Mouse (Mus musculus): ENCODE measurements around the gene Paqr4. TPM values are rescaled to one million over a fixed set of nuclear protein-coding genes. Genes with fewer than 3 reads are reported as not detected.
"Not testable (repeated sequence)": the region's sequence is repeated elsewhere in the genome, so short reads cannot be mapped to it uniquely, and the experiment has no call there.

The Paqr4 gene
- total RNA-seq (2021) = 10 to 100 TPM in 1 of 2 experiments, 1 to 10 TPM in 1; 8.5 to 12.7 TPM
- long read RNA-seq, experiment 1, transcript Paqr4-201 (3 exons, 2,575 nt) = major isoform, 16 of 22 reads
- long read RNA-seq, experiment 1, partial matches to known transcripts = 2 of 22 reads
- long read RNA-seq, experiment 1, other reads (novel, unspliced or antisense) = 4 of 22 reads
- long read RNA-seq, experiment 2, transcript Paqr4-201 (3 exons, 2,575 nt) = major isoform, 11 of 16 reads
- long read RNA-seq, experiment 2, partial matches to known transcripts = 0 of 16 reads
- long read RNA-seq, experiment 2, other reads (novel, unspliced or antisense) = 5 of 16 reads

DNA sequence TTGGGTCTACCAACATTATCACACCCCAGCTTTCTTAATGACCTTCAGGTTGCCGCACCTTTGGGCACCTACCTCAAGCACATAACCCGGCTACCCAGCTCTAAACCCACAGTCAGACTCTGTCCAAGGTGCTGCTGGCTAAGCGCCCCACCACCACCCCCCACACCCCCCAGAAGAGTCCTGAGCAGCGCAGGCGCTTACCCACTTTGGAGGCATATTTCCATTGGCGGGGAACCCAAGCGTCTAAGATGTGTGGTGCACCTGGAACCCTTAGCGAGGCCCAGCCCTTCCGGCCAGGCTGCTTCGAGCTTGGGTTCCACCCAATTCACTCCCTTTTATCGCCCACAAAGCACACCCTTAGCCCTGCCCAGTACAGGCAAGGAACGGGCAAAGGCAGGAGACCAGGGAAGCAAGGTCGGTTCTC is at the start of gene Paqr4:
Gene Paqr4, minus strand, starts transcription at position 270 of the 424 bp plus-strand sequence.
- DNase-seq (ENCODE audit: low spot score in 2 of 2) = no peak

DNA sequence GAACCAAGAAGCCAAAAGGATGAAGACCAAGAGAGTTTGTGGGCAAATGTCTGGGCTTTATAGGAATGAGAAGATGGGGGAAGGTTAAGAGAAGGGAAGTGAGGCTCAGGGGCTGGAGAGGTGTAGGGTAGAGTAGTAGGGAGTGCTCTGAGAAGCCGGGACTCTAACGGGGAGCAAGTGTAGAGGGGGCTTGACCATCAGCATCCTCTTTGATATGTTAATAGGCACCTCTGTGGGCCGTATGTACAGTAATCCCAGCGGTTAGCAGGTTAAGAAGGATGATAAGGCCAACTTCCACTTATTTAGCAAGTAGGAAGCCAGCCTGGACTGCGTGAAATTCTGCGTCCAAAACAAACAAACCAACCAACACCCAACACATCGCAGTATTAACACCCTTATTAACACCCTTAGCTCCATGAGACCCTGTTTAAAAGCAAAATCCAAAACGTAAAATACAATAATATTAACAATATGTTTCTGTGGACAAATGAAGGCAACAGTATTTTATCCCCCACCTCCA is 49.1 kb upstream of the Paqr4 start:
- no peak for DNase-seq (ENCODE audit: low spot score in 2 of 2)

- no peak for DNase-seq (ENCODE audit: low spot score in 2 of 2)
Observed at GRCm38 (mm10) chr17:23788973-23789372, 48.3 kb upstream of the Paqr4 start.

GRCm38 (mm10) chr17:23786510-23786931 is 45.9 kb upstream of the Paqr4 start:
- peak in 1 of 2 experiments; percentile 22 for DNase-seq (ENCODE audit: low spot score in 2 of 2)

DNA sequence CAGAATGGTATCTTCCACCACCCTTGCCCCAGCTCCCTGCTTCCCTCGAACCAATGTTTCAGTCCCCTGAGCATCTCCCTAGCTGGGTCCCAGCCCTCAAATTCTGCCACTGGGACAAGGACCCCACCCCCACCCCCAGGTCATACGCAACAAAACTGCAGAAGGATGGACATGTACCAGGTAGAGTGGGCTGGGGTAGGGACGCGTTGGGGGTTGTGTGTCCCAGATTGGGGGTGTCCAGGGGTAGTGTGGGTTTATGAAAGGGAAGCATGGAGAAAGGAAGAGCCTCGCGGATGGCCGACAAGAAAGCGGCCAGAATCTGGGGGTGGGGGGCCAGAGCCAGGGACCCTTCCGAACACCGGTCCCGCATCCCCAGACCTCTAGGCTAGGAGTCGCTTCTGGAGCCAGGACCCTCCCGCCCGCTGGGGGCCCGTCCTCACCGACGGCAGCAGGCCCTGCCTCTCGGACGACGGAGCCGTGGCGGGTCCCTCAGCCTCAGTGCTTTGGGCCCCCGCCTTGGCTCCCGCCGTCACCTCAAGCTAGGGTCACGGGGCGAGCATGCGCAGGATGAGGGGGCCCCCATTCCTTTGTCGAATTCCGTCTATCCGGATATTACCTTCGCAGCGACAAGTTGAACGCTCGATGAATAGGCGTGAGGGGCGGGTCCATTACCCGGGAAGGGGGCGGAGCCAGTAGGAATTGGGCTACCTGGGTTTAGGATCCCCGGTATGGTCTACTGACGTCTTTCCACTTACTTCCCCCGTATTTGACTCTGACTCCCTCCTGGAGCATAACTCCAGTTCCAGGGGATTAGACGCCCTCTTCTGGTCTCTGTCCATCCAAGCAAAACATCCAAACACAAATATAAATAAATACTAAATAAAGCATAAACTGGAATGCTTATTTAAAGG is 45.1 kb upstream of the Paqr4 start, which contains the start of gene Flywch2:
Gene Flywch2, minus strand, starts transcription at position 521 of the 911 bp plus-strand sequence.
- DNase-seq (ENCODE audit: low spot score in 2 of 2) = peak; percentile 60 to 67

DNA sequence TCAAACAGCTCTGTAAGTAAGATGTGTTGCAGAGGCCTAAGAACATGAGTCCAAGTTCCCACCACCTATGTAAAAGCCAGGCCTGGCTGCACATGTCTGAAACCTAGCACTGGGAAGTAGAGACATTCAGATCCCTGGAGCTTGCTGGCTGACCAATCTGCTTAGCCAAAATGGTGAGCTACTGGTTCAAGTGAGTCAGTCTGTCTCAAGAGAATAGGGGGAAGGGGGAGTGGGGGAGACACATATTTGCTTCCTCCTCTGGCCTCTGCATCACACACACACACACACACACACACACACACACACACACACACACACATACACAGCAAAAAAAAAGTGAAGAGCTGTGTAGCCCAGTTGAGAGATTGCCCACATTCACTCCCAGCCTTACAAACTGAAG is 42.7 kb upstream of the Paqr4 start:
- no peak for DNase-seq (ENCODE audit: low spot score in 2 of 2)

DNA sequence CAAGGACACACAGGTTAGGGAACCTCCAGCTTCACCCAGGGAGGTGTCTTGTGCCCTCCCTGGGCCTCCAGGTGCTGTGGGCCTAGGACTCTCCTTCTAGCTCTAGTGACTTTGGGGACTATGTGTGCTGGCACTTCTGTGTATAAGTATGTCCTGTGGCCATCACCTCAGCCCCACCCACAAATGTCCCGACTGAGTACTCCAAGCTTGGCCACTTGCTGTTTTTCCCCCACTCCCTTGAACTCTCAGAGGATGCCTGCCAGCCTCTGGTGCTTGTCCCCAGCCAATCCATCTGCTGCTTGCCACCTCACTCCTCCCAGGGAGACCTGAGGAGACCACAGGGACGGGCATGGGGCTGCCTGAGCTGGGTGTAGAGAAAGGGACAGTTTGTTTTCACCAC is 37.8 kb upstream of the Paqr4 start:
- DNase-seq (ENCODE audit: low spot score in 2 of 2) = no peak

- DNase-seq (ENCODE audit: low spot score in 2 of 2) = no peak
Observed at GRCm38 (mm10) chr17:23777141-23777540, 36.5 kb upstream of the Paqr4 start.

DNA sequence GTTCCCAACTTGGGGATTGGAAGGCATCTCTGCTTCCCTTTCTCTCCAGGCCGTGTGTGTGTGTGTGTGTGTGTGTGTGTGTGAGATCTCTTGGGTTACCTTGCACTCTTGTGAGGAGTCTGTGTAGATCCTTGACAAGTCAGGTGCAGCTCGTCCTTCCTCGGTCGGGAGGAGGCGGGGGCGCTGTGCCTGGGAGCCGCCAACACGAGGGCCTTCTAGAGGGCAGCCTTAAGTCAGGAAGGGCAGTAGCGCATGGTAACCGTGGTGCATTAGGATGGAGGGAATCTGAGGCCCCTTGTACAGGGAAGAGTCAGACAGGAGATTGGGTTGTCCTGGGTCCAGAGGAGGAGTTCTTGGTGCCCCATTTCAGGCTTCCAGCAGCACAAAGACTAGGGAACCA is 35.5 kb upstream of the Paqr4 start:
- no peak for DNase-seq (ENCODE audit: low spot score in 2 of 2)

- peak; percentile 80 to 83 for DNase-seq (ENCODE audit: low spot score in 2 of 2)
Observed at GRCm38 (mm10) chr17:23774090-23774489, 33.4 kb upstream of the Paqr4 start.

DNA sequence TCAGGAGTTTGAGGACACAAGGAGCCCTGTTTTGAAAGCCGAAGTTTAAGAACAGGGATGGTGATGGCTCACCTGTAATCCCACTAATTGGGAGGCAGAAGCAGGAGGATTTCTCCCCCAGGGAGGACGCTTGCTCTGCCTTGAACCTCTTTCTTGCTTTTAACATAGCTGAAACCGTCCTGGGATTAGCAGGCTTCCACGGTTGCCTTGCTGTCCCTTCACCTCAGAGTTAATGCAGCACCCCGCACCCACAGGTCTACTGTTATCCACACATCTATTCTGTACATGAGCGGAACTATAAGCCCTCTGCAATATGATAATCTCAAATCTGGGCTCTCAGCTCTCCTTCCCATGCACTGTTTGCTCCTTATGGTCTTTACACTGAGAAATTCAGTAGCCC is 33.0 kb upstream of the Paqr4 start:
- DNase-seq (ENCODE audit: low spot score in 2 of 2) = no peak

- not testable (repeated sequence) for DNase-seq (ENCODE audit: low spot score in 2 of 2)
Observed at GRCm38 (mm10) chr17:23772219-23772556, 31.5 kb upstream of the Paqr4 start.

- DNase-seq (ENCODE audit: low spot score in 2 of 2) = peak; percentile 96
Observed at GRCm38 (mm10) chr17:23771284-23772218, 30.9 kb upstream of the Paqr4 start, which contains the start of gene Flywch1. Gene Flywch1 (minus strand): TSS chr17:23771602.

GRCm38 (mm10) chr17:23770896-23771283 is 30.2 kb upstream of the Paqr4 start:
- DNase-seq (ENCODE audit: low spot score in 2 of 2) = no peak

DNA sequence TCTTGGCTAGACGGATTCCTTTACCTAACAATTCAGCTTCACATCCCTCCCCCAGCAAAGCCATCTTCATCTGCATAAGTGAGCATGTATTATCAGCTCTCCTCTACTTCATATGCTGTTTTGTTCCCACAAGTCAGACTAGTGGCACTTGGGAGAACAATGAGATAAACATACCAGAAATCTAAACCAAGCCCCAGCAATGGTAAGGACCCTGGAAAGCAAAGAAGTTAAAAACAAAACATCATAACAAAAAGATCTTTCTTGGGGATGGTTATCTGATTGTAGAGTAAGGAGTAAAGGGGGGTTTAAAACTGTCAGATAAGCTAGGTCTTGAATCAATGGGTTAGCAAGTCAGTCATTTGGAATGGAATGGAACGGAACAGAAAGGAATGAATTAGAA is 29.8 kb upstream of the Paqr4 start:
- no peak for DNase-seq (ENCODE audit: low spot score in 2 of 2)

- no peak for DNase-seq (ENCODE audit: low spot score in 2 of 2)
Observed at GRCm38 (mm10) chr17:23762976-23763375, 22.3 kb upstream of the Paqr4 start.

GRCm38 (mm10) chr17:23761155-23761554 is 20.5 kb upstream of the Paqr4 start:
- DNase-seq (ENCODE audit: low spot score in 2 of 2) = no peak

- DNase-seq (ENCODE audit: low spot score in 2 of 2) = no peak
Observed at GRCm38 (mm10) chr17:23760231-23760630, 19.6 kb upstream of the Paqr4 start.

DNA sequence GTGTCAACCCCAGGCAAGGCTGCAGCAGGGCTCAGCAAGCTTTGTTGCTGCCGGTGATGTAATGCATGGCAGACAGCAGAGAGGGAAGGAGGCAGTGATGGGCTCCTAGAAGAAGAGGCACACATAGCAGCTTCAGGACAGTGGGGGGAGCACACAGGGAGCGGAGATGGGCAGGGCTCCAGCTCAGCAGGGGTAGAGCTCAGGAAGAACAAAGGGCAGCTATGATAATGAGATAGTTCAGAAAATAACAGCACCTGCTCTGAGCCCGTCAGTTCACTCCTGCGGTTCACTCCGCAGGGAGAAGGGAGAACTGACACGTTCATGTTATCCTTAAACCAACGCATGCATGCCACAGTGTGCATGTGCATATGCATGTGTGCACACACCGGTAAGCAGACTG is 18.1 kb upstream of the Paqr4 start:
- DNase-seq (ENCODE audit: low spot score in 2 of 2) = no peak

GRCm38 (mm10) chr17:23757581-23757980 is 16.9 kb upstream of the Paqr4 start:
- DNase-seq (ENCODE audit: low spot score in 2 of 2) = no peak

DNA sequence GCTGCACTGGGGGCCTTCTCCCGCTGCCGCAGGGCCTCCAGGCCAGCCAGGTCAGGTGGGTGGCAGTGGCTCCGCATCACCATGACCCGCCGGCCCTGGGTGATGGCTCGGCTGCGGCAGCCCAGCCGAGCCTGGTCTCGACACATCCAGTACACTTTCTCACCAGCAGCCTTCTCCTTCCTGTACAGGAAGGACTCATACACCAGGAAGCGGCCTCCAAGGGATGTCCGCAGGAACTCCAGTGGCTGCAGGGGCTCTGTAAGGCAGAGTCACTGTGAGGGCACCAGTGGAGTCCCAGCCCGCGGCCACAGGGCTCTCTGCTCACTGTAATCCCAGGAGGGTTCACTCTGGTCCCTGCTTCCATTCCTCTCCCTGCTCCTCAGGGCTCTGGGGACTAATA is 15.0 kb upstream of the Paqr4 start:
- DNase-seq (ENCODE audit: low spot score in 2 of 2) = no peak

All from adrenal gland, adult 18-20 months (tissue).